Mouse (Mus musculus) midbrain, postnatal 0 days (tissue): ENCODE measurements around the gene Tada1. TPM values are rescaled to one million over a fixed set of nuclear protein-coding genes. Genes with fewer than 3 reads are reported as not detected.

ENCODE experiments used
- ATAC-seq: fragments of 200-750 bp; cut with Nextera tagmentation; 2 replicates; pipeline ENCODE4 v1.8.0; 2017; ENCODE audit warnings: moderate number of reproducible peaks, mild to moderate bottlenecking, moderate TSS enrichment, moderate library complexity; ENCODE audit not compliant: low FRiP score
- DNase-seq: peaks from one replicate; pipeline ENCODE4 v3.0.0-alpha.2; 2015; ENCODE audit warnings: low spot score
- H3K27ac ChIP-seq: fragments of 300-500 bp; sonication (generic); 2 replicates; pipeline ENCODE4 v1.5.1; 2014; ENCODE audit warnings: low read depth, mild to moderate bottlenecking, low read length, mixed read lengths
- H3K27me3 ChIP-seq: fragments of 300-500 bp; sonication (generic); 2 replicates; pipeline ENCODE4 v1.6.1; 2014; ENCODE audit warnings: low read length, control low read depth, mixed read lengths; ENCODE audit not compliant: insufficient read depth
- H3K36me3 ChIP-seq: fragments of 300-500 bp; sonication (generic); 2 replicates; pipeline ENCODE4 v1.6.1; 2014; ENCODE audit warnings: low read length, control low read depth, mixed read lengths; ENCODE audit not compliant: insufficient read depth
- H3K4me1 ChIP-seq: fragments of 300-500 bp; sonication (generic); 2 replicates; pipeline ENCODE4 v1.6.1; 2014; ENCODE audit warnings: mild to moderate bottlenecking, control low read depth, antibody characterized with exemption, low read length, mixed read lengths; ENCODE audit not compliant: insufficient read depth
- H3K4me2 ChIP-seq: fragments of 300-500 bp; sonication (generic); 2 replicates; pipeline ENCODE4 v1.6.1; 2014; ENCODE audit warnings: low read depth, mild to moderate bottlenecking, low read length, mixed read lengths; ENCODE audit not compliant: poor library complexity, severe bottlenecking
- H3K4me3 ChIP-seq: fragments of 300-500 bp; sonication (generic); 2 replicates; pipeline ENCODE4 v1.5.1; 2014; ENCODE audit warnings: low read depth, mild to moderate bottlenecking, low read length, moderate library complexity
- H3K9ac ChIP-seq: fragments of 300-500 bp; sonication (generic); replicated peaks from 2 replicates; pipeline ENCODE4 v1.6.1; 2014; ENCODE audit warnings: mild to moderate bottlenecking, low read length, moderate library complexity, mixed read lengths; ENCODE audit not compliant: poor library complexity, severe bottlenecking
- H3K9me3 ChIP-seq: fragments of 300-500 bp; sonication (generic); 2 replicates; pipeline ENCODE4 v1.6.1; 2016; ENCODE audit warnings: low read length, control low read depth
- CTCF ChIP-seq: IDR thresholded peaks from 2 replicates; pipeline ENCODE4 v1.5.1; 2016; ENCODE audit warnings: antibody characterized with exemption, mild to moderate bottlenecking
- WGBS: fragments of 180-500 bp; shearing (Covaris S2); extraction: QIAGEN DNeasy Blood & Tissue Kit; methylation state at CpG from one replicate; pipeline ENCODE4 v1.1.7; 2014; 5-methylcytosine and 5-hydroxymethylcytosine counted together
- polyA plus RNA-seq: library from polyadenylated mRNA; unstranded; fragments of >200 nt; fragmentation: Nextera tagmentation; extraction: Ambion mirVana; gene quantifications from 2 replicates; pipeline ENCODE4 v1.2.1, GENCODE M21; 2015
- total RNA-seq: library from RNA; depleted of rRNA; stranded (reverse); fragments of >200 nt; gene quantifications from 2 replicates; pipeline ENCODE4 v1.2.3, GENCODE M21; 2014

The Tada1 gene
- total and polyA plus RNA-seq, 2 experiments from 2014 or later, result 57.1 to 64.7 TPM

- H3K9ac ChIP-seq, result no peak overlapping the region
- WGBS, result 94% methylated on average over 11 of the region's 11 CpGs
- ATAC-seq, result no peak
- H3K27me3 ChIP-seq, result no peaks in the 10 kb centered on the region
- peaks cover 76% of the 10 kb centered on the region for H3K36me3 ChIP-seq
- TF ChIP-seq CTCF, result no peak
- no peak overlapping the region for H3K4me3 ChIP-seq
- no peaks in the 10 kb centered on the region for H3K4me1 ChIP-seq
- no peak for DNase-seq
- no peak overlapping the region for H3K27ac ChIP-seq
- H3K9me3 ChIP-seq, result no peaks in the 10 kb centered on the region
- H3K4me2 ChIP-seq, result no peak overlapping the region
Observed at GRCm38 (mm10) chr1:166388511-166388910, 9.6 kb downstream of the Tada1 start.

- no peak for DNase-seq
- H3K9ac ChIP-seq, result no peak overlapping the region
- WGBS, result 92% methylated on average over 16 of the region's 16 CpGs
Observed at GRCm38 (mm10) chr1:166389406-166390125, 10.7 kb downstream of the Tada1 start.

GRCm38 (mm10) chr1:166391671-166392070 is 12.8 kb downstream of the Tada1 start:
- Histone ChIP-seq H3K27me3 (no peaks in the 10 kb centered on the region), H3K36me3 (peaks cover 63% of the 10 kb centered on the region), H3K27ac (no peak overlapping the region), H3K4me1 (no peaks in the 10 kb centered on the region), H3K4me2 (no peak overlapping the region), H3K4me3 (no peak overlapping the region), H3K9me3 (no peaks in the 10 kb centered on the region), H3K9ac (no peak overlapping the region)
- ATAC-seq, result no peak
- no peak for TF ChIP-seq CTCF
- no peak for DNase-seq
- 95% methylated on average over 6 of the region's 6 CpGs for WGBS

More at GRCm38 (mm10) chr1:166389406-166390125, 10.7 kb downstream of the Tada1 start:
- Histone ChIP-seq H3K4me2 (no peak overlapping the region), H3K27me3 (no peaks in the 10 kb centered on the region), H3K36me3 (peaks cover 73% of the 10 kb centered on the region), H3K9me3 (no peaks in the 10 kb centered on the region), H3K4me1 (no peaks in the 10 kb centered on the region), H3K4me3 (no peak overlapping the region), H3K27ac (no peak overlapping the region)
- no peak for TF ChIP-seq CTCF
- ATAC-seq, result no peak

GRCm38 (mm10) chr1:166394770-166395169 is 15.9 kb downstream of the Tada1 start:
- Histone ChIP-seq H3K9me3 (no peaks in the 10 kb centered on the region), H3K27me3 (no peaks in the 10 kb centered on the region), H3K4me3 (no peak overlapping the region), H3K9ac (no peak overlapping the region), H3K4me2 (no peak overlapping the region), H3K36me3 (peaks cover 68% of the 10 kb centered on the region), H3K27ac (no peak overlapping the region), H3K4me1 (no peaks in the 10 kb centered on the region)
- TF ChIP-seq CTCF, result no peak
- 82% methylated on average over 4 of the region's 4 CpGs for WGBS
- DNase-seq, result no peak
- no peak for ATAC-seq

- TF ChIP-seq CTCF, result no peak
- no peak for ATAC-seq
- no peak overlapping the region for H3K9ac ChIP-seq
Observed at GRCm38 (mm10) chr1:166395661-166396060, 16.8 kb downstream of the Tada1 start.

GRCm38 (mm10) chr1:166396381-166396780 is 17.5 kb downstream of the Tada1 start:
- H3K4me2 ChIP-seq, result no peak overlapping the region
- H3K4me3 ChIP-seq, result no peak overlapping the region
- H3K4me1 ChIP-seq, result no peaks in the 10 kb centered on the region
- no peak overlapping the region for H3K9ac ChIP-seq
- H3K36me3 ChIP-seq, result peaks cover 59% of the 10 kb centered on the region
- H3K9me3 ChIP-seq, result no peaks in the 10 kb centered on the region
- H3K27me3 ChIP-seq, result no peaks in the 10 kb centered on the region
- DNase-seq (no peak), ATAC-seq (no peak)
- no peak overlapping the region for H3K27ac ChIP-seq
- TF ChIP-seq CTCF, result no peak
- WGBS, result 94% methylated on average over 6 of the region's 6 CpGs

More at GRCm38 (mm10) chr1:166395661-166396060, 16.8 kb downstream of the Tada1 start:
- Histone ChIP-seq H3K4me2 (no peak overlapping the region), H3K9me3 (no peaks in the 10 kb centered on the region), H3K4me3 (no peak overlapping the region), H3K4me1 (no peaks in the 10 kb centered on the region), H3K36me3 (peaks cover 61% of the 10 kb centered on the region), H3K27ac (no peak overlapping the region), H3K27me3 (no peaks in the 10 kb centered on the region)
- 86% methylated on average over 5 of the region's 5 CpGs for WGBS
- no peak for DNase-seq
